Mouse (Mus musculus): Measurements from ENCODE around the gene Sema3e. TPM values are rescaled to one million over a fixed set of nuclear protein-coding genes. Genes with fewer than 3 reads are reported as not detected.

The Sema3e gene
- polyA plus RNA-seq, 1 experiment from 2014 or later, result 0.02 TPM

GRCm38 (mm10) chr5:14090609-14090969, 65.5 kb downstream of the Sema3e start:
- 74% methylated on average over 4 of the region's 4 CpGs for WGBS (ENCODE audit: insufficient replicate concordance)
- H3K4me3 ChIP-seq (ENCODE audit: low read depth, low read length), result no peak overlapping the region
- TF ChIP-seq CTCF (IDR thresholded peaks at IDR 0.05; ENCODE audit: low read depth) (no peak), EP300 (IDR thresholded peaks at IDR 0.05; ENCODE audit: low read depth) (no peak)
- no peak overlapping the region for H3K27ac ChIP-seq (ENCODE audit: low read depth)
- ATAC-seq (no peak), DNase-seq (no peak)
- H3K36me3 ChIP-seq (replicated peaks; ENCODE audit: insufficient read depth, low read length), result no peaks in the 10 kb centered on the region
- H3K9ac ChIP-seq (replicated peaks), result no peak overlapping the region
- H3K4me1 ChIP-seq (ENCODE audit: insufficient read depth), result no peaks in the 10 kb centered on the region
- no peaks in the 10 kb centered on the region for H3K27me3 ChIP-seq (ENCODE audit: insufficient read depth, low read length)
- H3K9me3 ChIP-seq (ENCODE audit: low read length), result no peaks in the 10 kb centered on the region
- H3K4me2 ChIP-seq (ENCODE audit: low read depth, low read length), result no peak overlapping the region

GRCm38 (mm10) chr5:14092262-14092776, 67.2 kb downstream of the Sema3e start:
- H3K4me1 ChIP-seq (ENCODE audit: insufficient read depth), result no peaks in the 10 kb centered on the region
- H3K27ac ChIP-seq (ENCODE audit: low read depth), result no peak overlapping the region
- no peaks in the 10 kb centered on the region for H3K36me3 ChIP-seq (replicated peaks; ENCODE audit: insufficient read depth, low read length)
- TF ChIP-seq CTCF (IDR thresholded peaks at IDR 0.05; ENCODE audit: low read depth) (no peak), EP300 (IDR thresholded peaks at IDR 0.05; ENCODE audit: low read depth) (no peak)
- 50% methylated on average over 14 of the region's 14 CpGs for WGBS (ENCODE audit: insufficient replicate concordance)
- H3K4me2 ChIP-seq (ENCODE audit: low read depth, low read length), result no peak overlapping the region
- DNase-seq (no peak), ATAC-seq (no peak)
- H3K4me3 ChIP-seq (ENCODE audit: low read depth, low read length), result no peak overlapping the region
- no peaks in the 10 kb centered on the region for H3K27me3 ChIP-seq (ENCODE audit: insufficient read depth, low read length)
- no peaks in the 10 kb centered on the region for H3K9me3 ChIP-seq (ENCODE audit: low read length)
- H3K9ac ChIP-seq (replicated peaks), result no peak overlapping the region

GRCm38 (mm10) chr5:14096196-14096595, 71.1 kb downstream of the Sema3e start:
- Histone ChIP-seq H3K27me3 (ENCODE audit: insufficient read depth, low read length) (no peaks in the 10 kb centered on the region), H3K9me3 (ENCODE audit: low read length) (no peaks in the 10 kb centered on the region), H3K4me1 (ENCODE audit: insufficient read depth) (no peaks in the 10 kb centered on the region), H3K4me3 (ENCODE audit: low read depth, low read length) (no peak overlapping the region), H3K36me3 (replicated peaks; ENCODE audit: insufficient read depth, low read length) (no peaks in the 10 kb centered on the region), H3K4me2 (ENCODE audit: low read depth, low read length) (no peak overlapping the region), H3K27ac (ENCODE audit: low read depth) (no peak overlapping the region), H3K9ac (replicated peaks) (no peak overlapping the region)
- TF ChIP-seq EP300 (IDR thresholded peaks at IDR 0.05; ENCODE audit: low read depth) (no peak), CTCF (IDR thresholded peaks at IDR 0.05; ENCODE audit: low read depth) (no peak)
- DNase-seq, result no peak
- ATAC-seq, result no peak
- WGBS (ENCODE audit: insufficient replicate concordance), result 72% methylated on average over 1 of the region's 1 CpGs

GRCm38 (mm10) chr5:14098677-14099076, 73.6 kb downstream of the Sema3e start:
- ATAC-seq (no peak), DNase-seq (no peak)
- no peak overlapping the region for H3K27ac ChIP-seq (ENCODE audit: low read depth)
- no peak overlapping the region for H3K9ac ChIP-seq (replicated peaks)
- WGBS (ENCODE audit: insufficient replicate concordance), result 79% methylated on average over 3 of the region's 3 CpGs
- H3K27me3 ChIP-seq (ENCODE audit: insufficient read depth, low read length), result no peaks in the 10 kb centered on the region
- TF ChIP-seq CTCF (IDR thresholded peaks at IDR 0.05; ENCODE audit: low read depth) (no peak), EP300 (IDR thresholded peaks at IDR 0.05; ENCODE audit: low read depth) (no peak)
- no peaks in the 10 kb centered on the region for H3K9me3 ChIP-seq (ENCODE audit: low read length)
- no peaks in the 10 kb centered on the region for H3K36me3 ChIP-seq (replicated peaks; ENCODE audit: insufficient read depth, low read length)
- no peak overlapping the region for H3K4me3 ChIP-seq (ENCODE audit: low read depth, low read length)
- no peaks in the 10 kb centered on the region for H3K4me1 ChIP-seq (ENCODE audit: insufficient read depth)
- H3K4me2 ChIP-seq (ENCODE audit: low read depth, low read length), result no peak overlapping the region

- Histone ChIP-seq H3K9ac (replicated peaks) (no peak overlapping the region), H3K4me2 (ENCODE audit: low read depth, low read length) (no peak overlapping the region), H3K27me3 (ENCODE audit: insufficient read depth, low read length) (no peaks in the 10 kb centered on the region), H3K4me1 (ENCODE audit: insufficient read depth) (no peaks in the 10 kb centered on the region), H3K4me3 (ENCODE audit: low read depth, low read length) (no peak overlapping the region), H3K27ac (ENCODE audit: low read depth) (no peak overlapping the region), H3K9me3 (ENCODE audit: low read length) (no peaks in the 10 kb centered on the region), H3K36me3 (replicated peaks; ENCODE audit: insufficient read depth, low read length) (no peaks in the 10 kb centered on the region)
- no peak for TF ChIP-seq CTCF (IDR thresholded peaks at IDR 0.05; ENCODE audit: low read depth)
- TF ChIP-seq EP300 (IDR thresholded peaks at IDR 0.05; ENCODE audit: low read depth), result no peak
- 68% methylated on average over 4 of the region's 4 CpGs for WGBS (ENCODE audit: insufficient replicate concordance)
- no peak for ATAC-seq
- no peak for DNase-seq
These were observed 82.3 kb downstream of the Sema3e start for GRCm38 (mm10) chr5:14107365-14107764.

- no peak for ATAC-seq
- H3K4me1 ChIP-seq (ENCODE audit: insufficient read depth), result no peaks in the 10 kb centered on the region
- no peaks in the 10 kb centered on the region for H3K9me3 ChIP-seq (ENCODE audit: low read length)
- H3K27me3 ChIP-seq (ENCODE audit: insufficient read depth, low read length), result no peaks in the 10 kb centered on the region
- H3K36me3 ChIP-seq (replicated peaks; ENCODE audit: insufficient read depth, low read length), result no peaks in the 10 kb centered on the region
- DNase-seq, result no peak
- H3K27ac ChIP-seq (ENCODE audit: low read depth), result no peak overlapping the region
- 80% methylated on average over 4 of the region's 4 CpGs for WGBS (ENCODE audit: insufficient replicate concordance)
- TF ChIP-seq CTCF (IDR thresholded peaks at IDR 0.05; ENCODE audit: low read depth) (no peak), EP300 (IDR thresholded peaks at IDR 0.05; ENCODE audit: low read depth) (no peak)
- no peak overlapping the region for H3K4me2 ChIP-seq (ENCODE audit: low read depth, low read length)
- no peak overlapping the region for H3K4me3 ChIP-seq (ENCODE audit: low read depth, low read length)
- no peak overlapping the region for H3K9ac ChIP-seq (replicated peaks)
These were observed 83.9 kb downstream of the Sema3e start for GRCm38 (mm10) chr5:14109001-14109400.

- Histone ChIP-seq H3K27ac (ENCODE audit: low read depth) (no peak overlapping the region), H3K27me3 (ENCODE audit: insufficient read depth, low read length) (no peaks in the 10 kb centered on the region), H3K4me2 (ENCODE audit: low read depth, low read length) (no peak overlapping the region), H3K4me3 (ENCODE audit: low read depth, low read length) (no peak overlapping the region), H3K4me1 (ENCODE audit: insufficient read depth) (no peaks in the 10 kb centered on the region), H3K9ac (replicated peaks) (no peak overlapping the region), H3K36me3 (replicated peaks; ENCODE audit: insufficient read depth, low read length) (no peaks in the 10 kb centered on the region), H3K9me3 (ENCODE audit: low read length) (no peaks in the 10 kb centered on the region)
- no peak for TF ChIP-seq EP300 (IDR thresholded peaks at IDR 0.05; ENCODE audit: low read depth)
- TF ChIP-seq CTCF (IDR thresholded peaks at IDR 0.05; ENCODE audit: low read depth), result no peak
- DNase-seq (no peak), ATAC-seq (no peak)
- 54% methylated on average over 4 of the region's 4 CpGs for WGBS (ENCODE audit: insufficient replicate concordance)
These were observed 86.3 kb downstream of the Sema3e start for GRCm38 (mm10) chr5:14111401-14111800.
